Mouse (Mus musculus): Measurements from ENCODE around the gene Cybb.

Cybb gene

DNA sequence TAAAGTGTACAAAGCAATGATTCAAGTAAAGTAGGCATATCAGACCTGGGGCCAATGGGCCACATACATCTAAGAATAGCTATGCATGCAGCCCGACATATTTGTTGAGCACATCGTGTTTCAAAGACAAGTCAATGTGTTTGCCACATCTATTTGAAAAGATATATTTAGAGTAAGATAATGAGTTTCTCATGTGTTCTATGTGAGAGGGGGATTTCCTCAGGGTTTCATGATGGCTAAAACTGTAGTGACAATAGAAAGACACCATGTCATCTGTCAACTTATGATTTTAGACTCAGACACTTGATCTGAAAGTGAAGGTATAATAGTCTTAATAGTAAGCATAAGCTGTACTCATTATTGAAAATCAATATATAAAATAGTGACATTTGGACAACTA lies 48.3 kb downstream of the Cybb start:
- H3K4me1 ChIP-seq (replicated peaks; ENCODE audit: low read depth, low read length): peaks cover 7% of the 10 kb centered on the region; the same call in 1 of the 2 replicates
- no peaks in the 10 kb centered on the region for H3K36me3 ChIP-seq (ENCODE audit: insufficient read depth, low read length)
- no peaks in the 10 kb centered on the region for H3K9me3 ChIP-seq (ENCODE audit: low read length)
- TF ChIP-seq POU5F1 (IDR thresholded peaks at IDR 0.05; ENCODE audit: borderline replicate concordance, low read length): no peak
- no peak for TF ChIP-seq CTCF (conservative IDR thresholded peaks at IDR 0.05; ENCODE audit: low read length)
- no peak for TF ChIP-seq NANOG (IDR thresholded peaks at IDR 0.05; ENCODE audit: borderline replicate concordance, low read length)
- H3K4me3 ChIP-seq (replicated peaks; ENCODE audit: low read length): no peak overlapping the region
- H3K27me3 ChIP-seq (ENCODE audit: insufficient read depth, low read length): no peaks in the 10 kb centered on the region

DNA sequence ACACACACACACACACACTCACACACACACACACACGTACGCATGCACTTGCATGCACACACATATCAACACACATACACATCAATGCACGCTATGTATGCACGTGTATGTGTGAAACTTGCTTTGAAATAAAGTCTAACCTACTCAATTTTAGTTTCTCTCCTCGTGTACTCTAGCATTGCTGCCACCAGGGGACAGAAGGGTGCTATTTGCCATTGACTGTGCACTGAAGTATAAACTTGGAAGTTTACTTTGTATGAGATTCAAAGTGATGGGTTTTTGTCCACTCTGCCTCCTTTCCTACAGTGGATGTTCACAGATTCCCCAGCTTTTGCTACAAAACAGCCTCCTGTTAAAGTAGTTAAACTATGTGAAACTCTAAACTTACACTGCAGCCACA lies 73.7 kb downstream of the Cybb start:
- TF ChIP-seq POU5F1 (IDR thresholded peaks at IDR 0.05; ENCODE audit: borderline replicate concordance, low read length): no peak
- no peak; the same call in 1 of the 2 replicates for TF ChIP-seq CTCF (conservative IDR thresholded peaks at IDR 0.05; ENCODE audit: low read length)
- no peak for TF ChIP-seq NANOG (IDR thresholded peaks at IDR 0.05; ENCODE audit: borderline replicate concordance, low read length)
- no peaks in the 10 kb centered on the region for H3K27me3 ChIP-seq (ENCODE audit: insufficient read depth, low read length)
- H3K4me3 ChIP-seq (replicated peaks; ENCODE audit: low read length): no peak overlapping the region

More for the DNA sequence above, 73.7 kb downstream of the Cybb start:
- H3K9me3 ChIP-seq (ENCODE audit: low read length): no peaks in the 10 kb centered on the region
- no peaks in the 10 kb centered on the region for H3K4me1 ChIP-seq (replicated peaks; ENCODE audit: low read depth, low read length)
- no peaks in the 10 kb centered on the region for H3K36me3 ChIP-seq (ENCODE audit: insufficient read depth, low read length)

All from E14TG2a.4 (cell line).